Mouse (Mus musculus): ENCODE results near the gene Neurl3. TPM values are rescaled to one million over a fixed set of nuclear protein-coding genes. Genes with fewer than 3 reads are reported as not detected.

Neurl3 gene
- polyA plus RNA-seq, 1 experiment, result 0.11 TPM

GRCm38 (mm10) chr1:36277267-36278060 lies 3.0 kb upstream of the Neurl3 start:
- no peaks in the 10 kb centered on the region for H3K79me2 ChIP-seq (ENCODE audit: control insufficient read depth, insufficient read depth)
- H3K4me2 ChIP-seq (ENCODE audit: low read depth), result no peak overlapping the region
- H3K36me3 ChIP-seq (ENCODE audit: control insufficient read depth, insufficient read depth), result no peaks in the 10 kb centered on the region
- no peaks in the 10 kb centered on the region for H3K27me3 ChIP-seq (ENCODE audit: control insufficient read depth, insufficient read depth, insufficient read length)
- TF ChIP-seq MYOG (IDR thresholded peaks at IDR 0.05; ENCODE audit: control insufficient read depth in 1 of 3, insufficient read depth in 1 of 3, insufficient read length in 2 of 3, low read depth in 2 of 3) (no peak), CEBPB (IDR thresholded peaks at IDR 0.05; ENCODE audit: insufficient read depth, poor library complexity, severe bottlenecking) (0 out of 2 replicates have a peak, but pooled peaks have one; percentile 42)
- no peak overlapping the region for H3ac ChIP-seq (ENCODE audit: control insufficient read depth, insufficient read length)
- no peak overlapping the region for H3K4me3 ChIP-seq

- H3ac ChIP-seq (ENCODE audit: control insufficient read depth, insufficient read length), result no peak overlapping the region
- H3K27me3 ChIP-seq (ENCODE audit: control insufficient read depth, insufficient read depth, insufficient read length), result no peaks in the 10 kb centered on the region
- H3K36me3 ChIP-seq (ENCODE audit: control insufficient read depth, insufficient read depth), result no peaks in the 10 kb centered on the region
- no peak overlapping the region for H3K4me3 ChIP-seq
- TF ChIP-seq CEBPB (IDR thresholded peaks at IDR 0.05; ENCODE audit: insufficient read depth, poor library complexity, severe bottlenecking), result no peak
- H3K79me2 ChIP-seq (ENCODE audit: control insufficient read depth, insufficient read depth), result no peaks in the 10 kb centered on the region
- no peak overlapping the region for H3K4me2 ChIP-seq (ENCODE audit: low read depth)
Measured at GRCm38 (mm10) chr1:36275635-36276389, 1.3 kb upstream of the Neurl3 start.

GRCm38 (mm10) chr1:36273288-36273687 lies 1.2 kb downstream of the Neurl3 start:
- H3K36me3 ChIP-seq (ENCODE audit: control insufficient read depth, insufficient read depth), result no peaks in the 10 kb centered on the region
- TF ChIP-seq SRF (IDR thresholded peaks at IDR 0.05; ENCODE audit: control insufficient read depth, insufficient read length, low read depth), result no peak
- H3K79me2 ChIP-seq (ENCODE audit: control insufficient read depth, insufficient read depth), result no peaks in the 10 kb centered on the region
- peak overlapping the region; percentile 39 for H3K4me2 ChIP-seq (ENCODE audit: low read depth)
- H3ac ChIP-seq (ENCODE audit: control insufficient read depth, insufficient read length), result no peak overlapping the region
- no peaks in the 10 kb centered on the region for H3K27me3 ChIP-seq (ENCODE audit: control insufficient read depth, insufficient read depth, insufficient read length)
- no peak overlapping the region for H3K4me3 ChIP-seq

- Histone ChIP-seq H3K4me3 (no peak overlapping the region), H3K4me2 (ENCODE audit: low read depth) (no peak overlapping the region)
- TF ChIP-seq REST (IDR thresholded peaks at IDR 0.05; ENCODE audit: insufficient read depth, insufficient read length) (no peak), MYOG (IDR thresholded peaks at IDR 0.05; ENCODE audit: control insufficient read depth in 1 of 3, insufficient read depth in 1 of 3, insufficient read length in 2 of 3, low read depth in 2 of 3) (peak in 1 of 3 experiments; percentile 22), MYOD1 (IDR thresholded peaks at IDR 0.05; ENCODE audit: control insufficient read depth in 1 of 3, insufficient read length in 2 of 3, low read depth in 2 of 3) (peak in 1 of 3 experiments; percentile 26)
Measured at GRCm38 (mm10) chr1:36272546-36272945, 1.9 kb downstream of the Neurl3 start.

GRCm38 (mm10) chr1:36271516-36272230 lies 2.8 kb downstream of the Neurl3 start:
- Histone ChIP-seq H3K27me3 (ENCODE audit: control insufficient read depth, insufficient read depth, insufficient read length) (no peaks in the 10 kb centered on the region), H3K4me2 (ENCODE audit: low read depth) (no peak overlapping the region), H3K4me3 (no peak overlapping the region), H3ac (ENCODE audit: control insufficient read depth, insufficient read length) (no peak overlapping the region), H3K36me3 (ENCODE audit: control insufficient read depth, insufficient read depth) (no peaks in the 10 kb centered on the region), H3K79me2 (ENCODE audit: control insufficient read depth, insufficient read depth) (no peaks in the 10 kb centered on the region)
- TF ChIP-seq USF1 (IDR thresholded peaks at IDR 0.05; ENCODE audit: low read depth) (no peak), POLR2A (IDR thresholded peaks at IDR 0.05; ENCODE audit: insufficient read length, low read depth) (no peak), REST (IDR thresholded peaks at IDR 0.05; ENCODE audit: insufficient read depth, insufficient read length) (no peak), CEBPB (IDR thresholded peaks at IDR 0.05; ENCODE audit: insufficient read depth, poor library complexity, severe bottlenecking) (no peak), MYOG (IDR thresholded peaks at IDR 0.05; ENCODE audit: control insufficient read depth in 1 of 3, insufficient read depth in 1 of 3, insufficient read length in 2 of 3, low read depth in 2 of 3) (no peak)

More at GRCm38 (mm10) chr1:36272546-36272945, 1.9 kb downstream of the Neurl3 start:
- no peaks in the 10 kb centered on the region for H3K36me3 ChIP-seq (ENCODE audit: control insufficient read depth, insufficient read depth)
- no peak overlapping the region for H3ac ChIP-seq (ENCODE audit: control insufficient read depth, insufficient read length)
- H3K79me2 ChIP-seq (ENCODE audit: control insufficient read depth, insufficient read depth), result no peaks in the 10 kb centered on the region
- H3K27me3 ChIP-seq (ENCODE audit: control insufficient read depth, insufficient read depth, insufficient read length), result no peaks in the 10 kb centered on the region

- Histone ChIP-seq H3ac (ENCODE audit: control insufficient read depth, insufficient read length) (no peak overlapping the region), H3K27me3 (ENCODE audit: control insufficient read depth, insufficient read depth, insufficient read length) (no peaks in the 10 kb centered on the region), H3K79me2 (ENCODE audit: control insufficient read depth, insufficient read depth) (no peaks in the 10 kb centered on the region), H3K36me3 (ENCODE audit: control insufficient read depth, insufficient read depth) (no peaks in the 10 kb centered on the region), H3K4me3 (no peak overlapping the region), H3K4me2 (ENCODE audit: low read depth) (no peak overlapping the region)
- TF ChIP-seq MYOG (IDR thresholded peaks at IDR 0.05; ENCODE audit: control insufficient read depth in 1 of 3, insufficient read depth in 1 of 3, insufficient read length in 2 of 3, low read depth in 2 of 3) (no peak), POLR2A (IDR thresholded peaks at IDR 0.05; ENCODE audit: insufficient read length, low read depth) (no peak), USF1 (IDR thresholded peaks at IDR 0.05; ENCODE audit: low read depth) (no peak), SRF (IDR thresholded peaks at IDR 0.05; ENCODE audit: control insufficient read depth, insufficient read length, low read depth) (no peak), MYOD1 (IDR thresholded peaks at IDR 0.05; ENCODE audit: control insufficient read depth in 1 of 3, insufficient read length in 2 of 3, low read depth in 2 of 3) (no peak), REST (IDR thresholded peaks at IDR 0.05; ENCODE audit: insufficient read depth, insufficient read length) (no peak), TCF12 (IDR thresholded peaks at IDR 0.05; ENCODE audit: insufficient read depth, poor library complexity, severe bottlenecking) (no peak), POLR2AphosphoS2 (IDR thresholded peaks at IDR 0.05; ENCODE audit: insufficient read length, low read depth) (no peak), CEBPB (IDR thresholded peaks at IDR 0.05; ENCODE audit: insufficient read depth, poor library complexity, severe bottlenecking) (no peak)
Measured at GRCm38 (mm10) chr1:36270666-36271065, 3.8 kb downstream of the Neurl3 start.
